28 mouse cellular contexts compared by ENCODE assay signal in genomic region chr2:133362693-133363443, GRCm38 (mm10).
DNase-seq lines count a peak whose midpoint lies in the region; ATAC-seq and TF ChIP-seq lines count a peak whose summit lies in the region.
"Had no signal": no experiment of that assay in that cellular context is flagged by ENCODE, and none has a peak within 500 bp of the region (broad histone marks: within the 10 kb centered on the region; RNA-seq: fewer than 3 reads in every experiment).

No protein-coding gene starts in this region.

- no peak for DNase-seq in hindbrain, embryonic 10.5 days (ENCODE audit: low spot score)
- peak; percentile 91 for DNase-seq in midbrain, embryonic 11.5 days (ENCODE audit: low spot score, missing footprints)
- DNase-seq in midbrain, postnatal 0 days (ENCODE audit: low spot score): no peak
- peak; percentile 41 for DNase-seq in mesoderm, embryonic 11.5 days (ENCODE audit: low read depth, low spot score)
- DNase-seq in layer of hippocampus, postnatal 36 days: no peak
- DNase-seq in stomach, postnatal 0 days (ENCODE audit: low spot score): no peak
- DNase-seq: adrenal gland, postnatal 36 days; B cell, adult 2 months; cerebellum, adult 11 months; cerebellum, adult 9-11 months; forebrain, postnatal 0 days; gastrocnemius, postnatal 25 days; heart, adult 18-20 months; heart, postnatal 10 days; kidney, adult 18-20 months; kidney, postnatal 4 days; layer of hippocampus, adult 9-11 months; liver, postnatal 0 days; lung, postnatal 10 days; right cerebral cortex, postnatal 25 days; spleen, adult 18-20 months had no signal

- no peak overlapping the region for H3K27ac ChIP-seq in hindbrain, embryonic 12.5 days
- H3K27ac ChIP-seq in hindbrain, embryonic 10.5 days: no peak overlapping the region
- no peak overlapping the region for H3K27ac ChIP-seq in midbrain, embryonic 11.5 days (ENCODE audit: low read depth, low read length)
- H3K27ac ChIP-seq in midbrain, postnatal 0 days (ENCODE audit: low read depth, low read length): no peak overlapping the region
- no peak overlapping the region for H3K27ac ChIP-seq in neural tube, embryonic 14.5 days (ENCODE audit: low read depth, low read length)
- no peak overlapping the region for H3K27ac ChIP-seq in stomach, postnatal 0 days (replicated peaks)

- WGBS in hindbrain, embryonic 12.5 days: 41% methylated on average over 4 of the region's 4 CpGs
- 39% methylated on average over 4 of the region's 4 CpGs for WGBS in hindbrain, embryonic 10.5 days
- 26% methylated on average over 4 of the region's 4 CpGs for WGBS in midbrain, embryonic 11.5 days
- WGBS in midbrain, postnatal 0 days: 15% methylated on average over 4 of the region's 4 CpGs
- 26% methylated on average over 4 of the region's 4 CpGs for WGBS in neural tube, embryonic 14.5 days
- WGBS in stomach, postnatal 0 days: 50% methylated on average over 4 of the region's 4 CpGs

- H3K27me3 ChIP-seq in hindbrain, embryonic 12.5 days: peaks cover 25% of the 10 kb centered on the region
- H3K27me3 ChIP-seq in hindbrain, embryonic 10.5 days (ENCODE audit: insufficient read depth, poor library complexity, severe bottlenecking): peaks cover 77% of the 10 kb centered on the region
- H3K27me3 ChIP-seq in midbrain, embryonic 11.5 days (ENCODE audit: control insufficient read depth, insufficient read depth, low read length): peaks cover 71% of the 10 kb centered on the region
- peaks cover 23% of the 10 kb centered on the region for H3K27me3 ChIP-seq in midbrain, postnatal 0 days (ENCODE audit: insufficient read depth, low read length)
- no peaks in the 10 kb centered on the region for H3K27me3 ChIP-seq in neural tube, embryonic 14.5 days (ENCODE audit: control insufficient read depth, insufficient read depth, low read length)
- no peaks in the 10 kb centered on the region for H3K27me3 ChIP-seq in stomach, postnatal 0 days (ENCODE audit: control insufficient read depth, insufficient read depth, low read length)
- H3K27me3 ChIP-seq: CH12.LX; heart, embryonic 12.5 days had no signal

- no peak for TF ChIP-seq EP300 in stomach, postnatal 0 days (optimal IDR thresholded peaks at IDR 0.05)

- ATAC-seq in hindbrain, embryonic 12.5 days (ENCODE audit: low FRiP score): peak; percentile 69
- peak; percentile 94 for ATAC-seq in midbrain, embryonic 11.5 days (ENCODE audit: low FRiP score)
- ATAC-seq in midbrain, postnatal 0 days (ENCODE audit: low FRiP score): no peak
- peak; percentile 54; the same call in 1 of the 2 replicates for ATAC-seq in neural tube, embryonic 14.5 days (ENCODE audit: low read depth)
- ATAC-seq in stomach, postnatal 0 days (ENCODE audit: low FRiP score, low TSS enrichment): no peak
- ATAC-seq: forebrain, postnatal 0 days; liver, postnatal 0 days; Patski had no signal

- no peaks in the 10 kb centered on the region for H3K9me3 ChIP-seq in hindbrain, embryonic 12.5 days (replicated peaks)
- no peaks in the 10 kb centered on the region for H3K9me3 ChIP-seq in hindbrain, embryonic 10.5 days
- no peaks in the 10 kb centered on the region for H3K9me3 ChIP-seq in midbrain, embryonic 11.5 days (ENCODE audit: control insufficient read depth, low read length)
- H3K9me3 ChIP-seq in midbrain, postnatal 0 days (ENCODE audit: low read length): no peaks in the 10 kb centered on the region
- H3K9me3 ChIP-seq in neural tube, embryonic 14.5 days (ENCODE audit: control insufficient read depth, low read length): no peaks in the 10 kb centered on the region
- H3K9me3 ChIP-seq in stomach, postnatal 0 days (ENCODE audit: control insufficient read depth, low read length): no peaks in the 10 kb centered on the region
- H3K9me3 ChIP-seq: heart, embryonic 12.5 days had no signal

- H3K4me1 ChIP-seq in hindbrain, embryonic 12.5 days: no peaks in the 10 kb centered on the region
- peaks cover 5% of the 10 kb centered on the region for H3K4me1 ChIP-seq in hindbrain, embryonic 10.5 days (replicated peaks)
- no peaks in the 10 kb centered on the region for H3K4me1 ChIP-seq in midbrain, embryonic 11.5 days (ENCODE audit: control insufficient read depth, insufficient read depth, low read length)
- H3K4me1 ChIP-seq in midbrain, postnatal 0 days (ENCODE audit: insufficient read depth, low read length): no peaks in the 10 kb centered on the region
- H3K4me1 ChIP-seq in neural tube, embryonic 14.5 days (ENCODE audit: control insufficient read depth, insufficient read depth, low read length): no peaks in the 10 kb centered on the region
- no peaks in the 10 kb centered on the region for H3K4me1 ChIP-seq in stomach, postnatal 0 days (replicated peaks; ENCODE audit: control insufficient read depth, insufficient read depth)

- no peak for TF ChIP-seq CTCF in midbrain, postnatal 0 days (IDR thresholded peaks at IDR 0.05)
- TF ChIP-seq CTCF in stomach, postnatal 0 days (IDR thresholded peaks at IDR 0.05; ENCODE audit: low read depth): no peak

- no peak overlapping the region for H3K4me3 ChIP-seq in hindbrain, embryonic 12.5 days
- H3K4me3 ChIP-seq in hindbrain, embryonic 10.5 days: no peak overlapping the region
- H3K4me3 ChIP-seq in midbrain, embryonic 11.5 days (ENCODE audit: low read depth, low read length): no peak overlapping the region
- H3K4me3 ChIP-seq in midbrain, postnatal 0 days (ENCODE audit: low read depth, low read length): no peak overlapping the region
- no peak overlapping the region for H3K4me3 ChIP-seq in neural tube, embryonic 14.5 days (ENCODE audit: low read depth, low read length)
- no peak overlapping the region for H3K4me3 ChIP-seq in stomach, postnatal 0 days (ENCODE audit: low read depth, low read length)
- H3K4me3 ChIP-seq: heart, embryonic 12.5 days had no signal

- H3K36me3 ChIP-seq in hindbrain, embryonic 12.5 days: no peaks in the 10 kb centered on the region
- H3K36me3 ChIP-seq in hindbrain, embryonic 10.5 days: no peaks in the 10 kb centered on the region
- H3K36me3 ChIP-seq in midbrain, embryonic 11.5 days (ENCODE audit: control insufficient read depth, insufficient read depth, low read length): no peaks in the 10 kb centered on the region
- H3K36me3 ChIP-seq in midbrain, postnatal 0 days (ENCODE audit: insufficient read depth, low read length): no peaks in the 10 kb centered on the region
- H3K36me3 ChIP-seq in neural tube, embryonic 14.5 days (ENCODE audit: control insufficient read depth, insufficient read depth, low read length): no peaks in the 10 kb centered on the region
- no peaks in the 10 kb centered on the region for H3K36me3 ChIP-seq in stomach, postnatal 0 days (ENCODE audit: control insufficient read depth, insufficient read depth, low read length)
- H3K36me3 ChIP-seq: G1E; heart, embryonic 12.5 days had no signal

- H3K4me2 ChIP-seq in hindbrain, embryonic 12.5 days (replicated peaks): no peak overlapping the region
- H3K4me2 ChIP-seq in midbrain, embryonic 11.5 days: no peak overlapping the region
- no peak overlapping the region for H3K4me2 ChIP-seq in midbrain, postnatal 0 days (ENCODE audit: low read depth, low read length, poor library complexity, severe bottlenecking)
- H3K4me2 ChIP-seq in neural tube, embryonic 14.5 days (ENCODE audit: low read depth, low read length): no peak overlapping the region
- H3K4me2 ChIP-seq in stomach, postnatal 0 days (replicated peaks; ENCODE audit: low read depth): no peak overlapping the region
- H3K4me2 ChIP-seq: heart, embryonic 12.5 days; liver, embryonic 11.5 days had no signal

- H3K9ac ChIP-seq in hindbrain, embryonic 12.5 days: no peak overlapping the region
- no peak overlapping the region for H3K9ac ChIP-seq in midbrain, embryonic 11.5 days (ENCODE audit: low read length)
- no peak overlapping the region for H3K9ac ChIP-seq in midbrain, postnatal 0 days (replicated peaks; ENCODE audit: low read length, poor library complexity, severe bottlenecking)
- no peak overlapping the region for H3K9ac ChIP-seq in neural tube, embryonic 14.5 days (replicated peaks; ENCODE audit: low read depth, low read length)
- no peak overlapping the region for H3K9ac ChIP-seq in stomach, postnatal 0 days (ENCODE audit: low read length)
- H3K9ac ChIP-seq: forebrain, postnatal 0 days; heart, embryonic 12.5 days; liver, postnatal 0 days had no signal

Comparison
In these comparisons a context has a peak if more than half of its experiments do, and no peak if none do; other contexts are left out.
1. ATAC-seq: peak in hindbrain, embryonic 12.5 days (single experiment), midbrain, embryonic 11.5 days (single experiment) and neural tube, embryonic 14.5 days (single experiment); none in midbrain, postnatal 0 days (single experiment) and stomach, postnatal 0 days (single experiment).
2. DNase-seq: peak in midbrain, embryonic 11.5 days (single experiment) and mesoderm, embryonic 11.5 days (single experiment); none in hindbrain, embryonic 10.5 days (single experiment), midbrain, postnatal 0 days (single experiment), layer of hippocampus, postnatal 36 days (0 of 2) and stomach, postnatal 0 days (single experiment).